Mouse (Mus musculus): Measurements from ENCODE around the gene Stat3.

Gene Stat3

GRCm38 (mm10) chr11:100979887-100980286 is 40.5 kb upstream of the Stat3 start:
- H3K4me3 ChIP-seq (replicated peaks; ENCODE audit: low read length): no peak overlapping the region
- TF ChIP-seq CTCF (conservative IDR thresholded peaks at IDR 0.05; ENCODE audit: low read length): no peak
- no peak for TF ChIP-seq NANOG (IDR thresholded peaks at IDR 0.05; ENCODE audit: borderline replicate concordance, low read length)
- no peak for TF ChIP-seq POU5F1 (IDR thresholded peaks at IDR 0.05; ENCODE audit: borderline replicate concordance, low read length)
- peaks cover 15% of the 10 kb centered on the region for H3K4me1 ChIP-seq (replicated peaks; ENCODE audit: low read depth, low read length)
- H3K9me3 ChIP-seq (ENCODE audit: low read length): no peaks in the 10 kb centered on the region
- no peaks in the 10 kb centered on the region for H3K36me3 ChIP-seq (ENCODE audit: insufficient read depth, low read length)
- peaks cover 24% of the 10 kb centered on the region for H3K27me3 ChIP-seq (ENCODE audit: insufficient read depth, low read length)

GRCm38 (mm10) chr11:100975241-100975640 is 35.9 kb upstream of the Stat3 start:
- Histone ChIP-seq H3K27me3 (ENCODE audit: insufficient read depth, low read length) (peaks cover 47% of the 10 kb centered on the region), H3K9me3 (ENCODE audit: low read length) (no peaks in the 10 kb centered on the region), H3K4me1 (replicated peaks; ENCODE audit: low read depth, low read length) (peaks cover 21% of the 10 kb centered on the region), H3K4me3 (replicated peaks; ENCODE audit: low read length) (no peak overlapping the region), H3K36me3 (ENCODE audit: insufficient read depth, low read length) (no peaks in the 10 kb centered on the region)
- TF ChIP-seq CTCF (conservative IDR thresholded peaks at IDR 0.05; ENCODE audit: low read length): no peak
- TF ChIP-seq NANOG (IDR thresholded peaks at IDR 0.05; ENCODE audit: borderline replicate concordance, low read length): no peak
- no peak for TF ChIP-seq POU5F1 (IDR thresholded peaks at IDR 0.05; ENCODE audit: borderline replicate concordance, low read length)

GRCm38 (mm10) chr11:100974381-100974970 is 35.1 kb upstream of the Stat3 start:
- Histone ChIP-seq H3K4me1 (replicated peaks; ENCODE audit: low read depth, low read length) (peaks cover 23% of the 10 kb centered on the region), H3K4me3 (replicated peaks; ENCODE audit: low read length) (no peak overlapping the region), H3K27me3 (ENCODE audit: insufficient read depth, low read length) (peaks cover 48% of the 10 kb centered on the region), H3K36me3 (ENCODE audit: insufficient read depth, low read length) (no peaks in the 10 kb centered on the region), H3K9me3 (ENCODE audit: low read length) (no peaks in the 10 kb centered on the region)
- no peak for TF ChIP-seq POU5F1 (IDR thresholded peaks at IDR 0.05; ENCODE audit: borderline replicate concordance, low read length)
- no peak for TF ChIP-seq CTCF (conservative IDR thresholded peaks at IDR 0.05; ENCODE audit: low read length)
- TF ChIP-seq NANOG (IDR thresholded peaks at IDR 0.05; ENCODE audit: borderline replicate concordance, low read length): no peak

GRCm38 (mm10) chr11:100973245-100973644 is 33.9 kb upstream of the Stat3 start:
- peaks cover 32% of the 10 kb centered on the region for H3K4me1 ChIP-seq (replicated peaks; ENCODE audit: low read depth, low read length)
- TF ChIP-seq NANOG (IDR thresholded peaks at IDR 0.05; ENCODE audit: borderline replicate concordance, low read length): no peak
- no peak for TF ChIP-seq CTCF (conservative IDR thresholded peaks at IDR 0.05; ENCODE audit: low read length)
- no peak for TF ChIP-seq POU5F1 (IDR thresholded peaks at IDR 0.05; ENCODE audit: borderline replicate concordance, low read length)
- H3K27me3 ChIP-seq (ENCODE audit: insufficient read depth, low read length): peaks cover 57% of the 10 kb centered on the region
- no peaks in the 10 kb centered on the region for H3K9me3 ChIP-seq (ENCODE audit: low read length)
- no peaks in the 10 kb centered on the region for H3K36me3 ChIP-seq (ENCODE audit: insufficient read depth, low read length)
- no peak overlapping the region for H3K4me3 ChIP-seq (replicated peaks; ENCODE audit: low read length)

GRCm38 (mm10) chr11:100971455-100971854 is 32.1 kb upstream of the Stat3 start:
- no peaks in the 10 kb centered on the region for H3K36me3 ChIP-seq (ENCODE audit: insufficient read depth, low read length)
- TF ChIP-seq NANOG (IDR thresholded peaks at IDR 0.05; ENCODE audit: borderline replicate concordance, low read length): no peak
- no peak for TF ChIP-seq POU5F1 (IDR thresholded peaks at IDR 0.05; ENCODE audit: borderline replicate concordance, low read length)
- no peak for TF ChIP-seq CTCF (conservative IDR thresholded peaks at IDR 0.05; ENCODE audit: low read length)
- no peaks in the 10 kb centered on the region for H3K9me3 ChIP-seq (ENCODE audit: low read length)
- H3K4me3 ChIP-seq (replicated peaks; ENCODE audit: low read length): no peak overlapping the region
- peaks cover 75% of the 10 kb centered on the region for H3K27me3 ChIP-seq (ENCODE audit: insufficient read depth, low read length)
- peaks cover 33% of the 10 kb centered on the region for H3K4me1 ChIP-seq (replicated peaks; ENCODE audit: low read depth, low read length)

- peaks cover 84% of the 10 kb centered on the region for H3K27me3 ChIP-seq (ENCODE audit: insufficient read depth, low read length)
- peak within 1 kb of the TSS; percentile 83 for H3K4me3 ChIP-seq (replicated peaks; ENCODE audit: low read length)
- H3K4me1 ChIP-seq (replicated peaks; ENCODE audit: low read depth, low read length): peaks cover 34% of the 10 kb centered on the region
- no peaks in the 10 kb centered on the region for H3K36me3 ChIP-seq (ENCODE audit: insufficient read depth, low read length)
- TF ChIP-seq POU5F1 (IDR thresholded peaks at IDR 0.05; ENCODE audit: borderline replicate concordance, low read length): no peak
- H3K9me3 ChIP-seq (ENCODE audit: low read length): no peaks in the 10 kb centered on the region
These were observed 31.2 kb upstream of the Stat3 start, which contains the start of gene Cavin1 for GRCm38 (mm10) chr11:100970557-100970937. Gene Cavin1 (minus strand): TSS chr11:100970887.

GRCm38 (mm10) chr11:100969744-100970556 is 30.6 kb upstream of the Stat3 start:
- no peaks in the 10 kb centered on the region for H3K9me3 ChIP-seq (ENCODE audit: low read length)
- TF ChIP-seq NANOG (IDR thresholded peaks at IDR 0.05; ENCODE audit: borderline replicate concordance, low read length) (no peak), POU5F1 (IDR thresholded peaks at IDR 0.05; ENCODE audit: borderline replicate concordance, low read length) (no peak), CTCF (conservative IDR thresholded peaks at IDR 0.05; ENCODE audit: low read length) (no peak)
- H3K4me1 ChIP-seq (replicated peaks; ENCODE audit: low read depth, low read length): peaks cover 36% of the 10 kb centered on the region
- H3K27me3 ChIP-seq (ENCODE audit: insufficient read depth, low read length): peaks cover 90% of the 10 kb centered on the region
- peak overlapping the region; percentile 83 for H3K4me3 ChIP-seq (replicated peaks; ENCODE audit: low read length)
- H3K36me3 ChIP-seq (ENCODE audit: insufficient read depth, low read length): no peaks in the 10 kb centered on the region

GRCm38 (mm10) chr11:100969189-100969743 is 29.9 kb upstream of the Stat3 start:
- no peak for TF ChIP-seq CTCF (conservative IDR thresholded peaks at IDR 0.05; ENCODE audit: low read length)
- no peak for TF ChIP-seq NANOG (IDR thresholded peaks at IDR 0.05; ENCODE audit: borderline replicate concordance, low read length)
- TF ChIP-seq POU5F1 (IDR thresholded peaks at IDR 0.05; ENCODE audit: borderline replicate concordance, low read length): no peak
- Histone ChIP-seq H3K36me3 (ENCODE audit: insufficient read depth, low read length) (no peaks in the 10 kb centered on the region), H3K4me3 (replicated peaks; ENCODE audit: low read length) (peak overlapping the region; percentile 83), H3K9me3 (ENCODE audit: low read length) (no peaks in the 10 kb centered on the region), H3K4me1 (replicated peaks; ENCODE audit: low read depth, low read length) (peaks cover 40% of the 10 kb centered on the region), H3K27me3 (ENCODE audit: insufficient read depth, low read length) (peaks cover 92% of the 10 kb centered on the region)

Data from E14TG2a.4 (cell line).